Mouse (Mus musculus) forebrain, embryonic 13.5 days (tissue): ENCODE results near the gene Prkar1b. TPM values are rescaled to one million over a fixed set of nuclear protein-coding genes. Genes with fewer than 3 reads are reported as not detected.

Experiments
- ATAC-seq: fragments of 200-750 bp; cut with Nextera tagmentation; 2 replicates; pipeline ENCODE4 v1.8.0; 2017
- H3K27ac ChIP-seq: fragments of 300-500 bp; sonication (generic); 2 replicates; pipeline ENCODE4 v1.5.1; 2015; ENCODE audit warnings: inconsistent platforms, mild to moderate bottlenecking, moderate library complexity
- H3K27me3 ChIP-seq: fragments of 300-500 bp; sonication (generic); 2 replicates; pipeline ENCODE4 v1.6.1; 2015; ENCODE audit warnings: mild to moderate bottlenecking, inconsistent platforms
- H3K36me3 ChIP-seq: fragments of 300-500 bp; sonication (generic); 2 replicates; pipeline ENCODE4 v1.6.1; 2015; ENCODE audit warnings: mild to moderate bottlenecking, inconsistent platforms; ENCODE audit not compliant: poor library complexity, severe bottlenecking
- H3K4me1 ChIP-seq: fragments of 300-500 bp; sonication (generic); 2 replicates; pipeline ENCODE4 v1.6.1; 2015; ENCODE audit warnings: inconsistent platforms
- H3K4me2 ChIP-seq: fragments of 300-500 bp; sonication (generic); 2 replicates; pipeline ENCODE4 v1.6.1; 2015; ENCODE audit warnings: inconsistent platforms, mild to moderate bottlenecking, moderate library complexity
- H3K4me3 ChIP-seq: fragments of 300-500 bp; sonication (generic); 2 replicates; pipeline ENCODE4 v1.5.1; 2015; ENCODE audit warnings: mild to moderate bottlenecking, inconsistent platforms
- H3K9ac ChIP-seq: fragments of 300-500 bp; sonication (generic); 2 replicates; pipeline ENCODE4 v1.6.1; 2015; ENCODE audit warnings: mild to moderate bottlenecking, inconsistent platforms
- H3K9me3 ChIP-seq: fragments of 300-500 bp; sonication (generic); replicated peaks from 2 replicates; pipeline ENCODE4 v1.6.1; 2016; ENCODE audit warnings: inconsistent platforms
- WGBS: fragments of 180-500 bp; shearing (Covaris S2); methylation state at CpG from one replicate; pipeline ENCODE4 v1.1.7; 2015; 5-methylcytosine and 5-hydroxymethylcytosine counted together
- polyA plus RNA-seq: library from polyadenylated mRNA; unstranded; fragments of >200 nt; fragmentation: Nextera tagmentation; extraction: Ambion mirVana; gene quantifications from 2 replicates; pipeline ENCODE4 v1.2.1, GENCODE M21; 2015

Prkar1b gene
- polyA plus RNA-seq, 1 experiment from 2014 or later = 63.4 TPM

DNA sequence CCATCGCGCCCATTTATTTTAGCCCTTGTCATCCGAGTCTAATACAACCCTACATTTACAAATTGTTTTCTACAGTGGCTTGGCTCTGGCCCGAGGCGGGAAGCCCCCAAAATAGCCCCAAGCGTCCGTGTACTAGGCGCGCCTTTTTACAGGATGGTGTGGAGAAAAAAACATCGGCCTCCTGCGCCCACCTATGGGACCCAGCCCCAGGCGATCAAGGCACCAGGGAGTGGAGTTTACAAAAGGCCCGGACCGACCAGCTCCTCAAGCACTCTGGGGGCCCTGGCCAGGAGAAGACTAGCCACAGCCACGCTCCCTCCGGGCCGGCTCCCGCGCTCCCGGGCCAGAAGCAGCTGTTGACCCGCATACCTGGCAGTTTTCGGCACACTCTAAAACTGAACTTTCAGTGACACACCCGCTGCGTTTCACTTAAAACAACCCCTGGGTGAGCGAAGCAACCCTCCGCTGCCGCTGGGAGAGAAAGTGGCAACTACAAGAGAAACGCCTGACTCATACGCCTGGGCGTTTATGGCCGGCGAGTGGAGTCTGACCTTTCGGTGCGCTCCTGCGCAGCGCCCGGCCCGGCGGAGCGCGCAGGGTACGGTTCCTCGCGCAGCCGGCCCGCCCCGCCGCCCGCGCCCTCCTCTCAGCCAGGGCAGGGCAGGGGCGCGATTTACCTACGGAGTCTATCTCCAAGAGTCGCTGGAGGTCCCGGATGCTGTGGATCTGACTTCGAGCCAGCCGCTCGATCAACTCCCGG, 157.0 kb downstream of the Prkar1b start:
- Histone ChIP-seq H3K4me2 (peak overlapping the region; percentile 97), H3K27me3 (peaks cover 68% of the 10 kb centered on the region), H3K9ac (peak overlapping the region; percentile 81), H3K4me3 (peak overlapping the region; percentile 70), H3K9me3 (no peaks in the 10 kb centered on the region), H3K27ac (no peak overlapping the region), H3K4me1 (peaks cover 72% of the 10 kb centered on the region), H3K36me3 (no peaks in the 10 kb centered on the region)
- no peak for ATAC-seq
- 1% methylated on average over 59 of the region's 59 CpGs for WGBS

DNA sequence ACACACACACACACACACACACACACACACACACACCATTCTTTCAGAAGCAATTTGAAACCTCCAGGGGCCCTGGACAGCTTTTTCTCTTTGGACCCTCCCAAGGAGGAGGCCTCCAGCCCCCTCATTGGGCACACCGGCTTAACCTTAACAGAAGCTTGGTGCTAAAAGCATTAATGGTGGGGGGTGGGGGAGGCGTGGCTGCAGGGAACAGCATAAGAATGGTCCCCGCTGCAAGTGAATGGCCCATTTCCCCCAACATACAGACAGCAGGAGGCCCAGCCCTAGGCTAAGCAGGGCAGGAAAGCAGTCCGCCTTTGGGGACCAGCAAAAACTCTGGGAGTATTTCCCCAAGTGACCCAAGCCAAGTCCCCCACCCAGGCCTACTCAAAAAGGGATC, 158.1 kb downstream of the Prkar1b start:
- H3K4me3 ChIP-seq = no peak overlapping the region
- no peak for ATAC-seq
- 10% methylated on average over 4 of the region's 4 CpGs for WGBS

DNA sequence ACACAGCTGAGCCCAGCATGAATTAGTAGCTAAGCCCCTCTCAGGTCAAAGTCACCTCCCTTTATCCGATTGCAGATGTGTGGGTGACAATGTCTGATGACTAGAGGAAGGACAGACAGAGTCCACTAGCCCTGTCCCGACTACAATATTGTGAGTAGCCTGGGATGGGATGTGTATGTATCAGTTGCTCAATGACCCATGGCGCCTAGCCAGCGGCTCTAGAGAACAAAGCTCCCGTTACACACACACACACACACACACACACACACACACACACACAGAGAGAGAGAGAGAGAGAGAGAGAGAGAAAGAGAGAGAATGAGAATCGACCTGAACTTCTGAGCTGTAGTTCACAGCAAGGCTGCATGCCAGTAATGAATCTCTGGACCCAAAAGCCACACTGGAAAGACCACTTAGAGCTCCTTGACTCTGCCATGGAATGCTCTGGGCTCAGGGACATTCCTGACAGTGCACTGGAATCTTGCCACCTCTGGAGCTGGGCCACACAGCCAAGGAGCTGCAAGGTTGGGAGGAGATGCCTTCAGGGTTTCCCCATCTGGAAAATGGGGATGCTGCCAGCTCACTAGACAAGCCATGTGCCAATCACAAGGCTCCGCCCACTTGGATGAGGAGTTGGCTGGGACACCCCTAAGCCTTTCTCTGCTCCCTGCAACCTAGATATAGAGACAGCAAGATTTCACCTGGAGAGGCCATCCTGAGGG, 159.0 kb downstream of the Prkar1b start:
- WGBS = 63% methylated on average over 7 of the region's 7 CpGs
- Histone ChIP-seq H3K27ac (no peak overlapping the region), H3K4me3 (no peak overlapping the region), H3K4me1 (peaks cover 54% of the 10 kb centered on the region), H3K9ac (no peak overlapping the region), H3K9me3 (no peaks in the 10 kb centered on the region), H3K4me2 (no peak overlapping the region), H3K36me3 (0 out of 2 replicates have a peak, but pooled peaks cover 7% of the 10 kb centered on the region), H3K27me3 (peaks cover 49% of the 10 kb centered on the region)
- ATAC-seq = no peak

More for the DNA sequence above, 158.1 kb downstream of the Prkar1b start:
- Histone ChIP-seq H3K36me3 (0 out of 2 replicates have a peak, but pooled peaks cover 7% of the 10 kb centered on the region), H3K9ac (no peak overlapping the region), H3K4me2 (no peak overlapping the region), H3K9me3 (no peaks in the 10 kb centered on the region), H3K4me1 (peaks cover 63% of the 10 kb centered on the region), H3K27me3 (peaks cover 58% of the 10 kb centered on the region), H3K27ac (no peak overlapping the region)

DNA sequence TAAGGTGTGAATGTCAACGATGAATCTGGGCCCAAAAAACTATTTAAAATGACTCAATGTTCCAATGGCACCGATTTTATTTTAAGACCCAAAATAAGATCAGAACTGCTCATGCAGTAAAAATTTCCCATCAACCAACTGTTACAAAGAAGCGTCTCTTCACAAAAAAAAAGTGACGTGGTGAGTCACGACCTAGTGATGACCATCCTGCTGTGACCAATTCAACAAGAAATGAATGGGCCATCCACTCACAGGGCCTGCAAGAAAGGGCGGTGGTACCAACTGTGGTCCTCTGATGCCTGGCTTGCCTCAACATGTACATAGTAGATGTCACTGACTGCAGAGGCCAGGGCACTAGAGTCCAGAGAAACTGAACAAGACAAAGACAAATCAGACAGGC, 160.2 kb downstream of the Prkar1b start:
- Histone ChIP-seq H3K4me2 (no peak overlapping the region), H3K36me3 (peaks cover 18% of the 10 kb centered on the region; the same call in 1 of the 2 replicates), H3K27me3 (peaks cover 49% of the 10 kb centered on the region), H3K9ac (no peak overlapping the region), H3K4me1 (peaks cover 49% of the 10 kb centered on the region), H3K27ac (no peak overlapping the region), H3K9me3 (no peaks in the 10 kb centered on the region), H3K4me3 (no peak overlapping the region)
- no peak for ATAC-seq
- 56% methylated on average over 6 of the region's 6 CpGs for WGBS

DNA sequence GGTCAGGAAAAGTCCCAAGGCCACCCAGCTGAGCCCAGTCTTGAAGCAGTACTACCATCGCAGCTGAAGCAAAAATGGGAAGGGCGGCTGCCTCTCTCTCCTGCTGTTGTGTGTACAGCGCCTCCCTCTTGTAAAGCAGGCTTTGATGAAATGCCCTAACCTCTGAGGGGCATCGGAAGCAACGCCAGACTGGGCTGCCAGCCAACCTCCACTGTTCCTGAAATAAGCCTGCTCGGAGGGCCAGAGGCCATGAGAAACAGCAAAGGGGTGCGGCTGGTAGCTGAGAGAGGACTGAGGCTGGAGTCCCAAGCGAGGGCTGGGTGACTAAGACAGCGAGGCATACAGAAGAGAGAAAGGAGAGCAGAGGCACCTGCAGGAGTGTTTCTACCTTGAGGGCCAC, 161.0 kb downstream of the Prkar1b start:
- H3K9me3 ChIP-seq = no peaks in the 10 kb centered on the region
- no peak overlapping the region for H3K27ac ChIP-seq
- 29% methylated on average over 9 of the region's 9 CpGs for WGBS
- no peak overlapping the region for H3K4me3 ChIP-seq
- peak overlapping the region; percentile 16; the same call in 1 of the 2 replicates for H3K9ac ChIP-seq
- peaks cover 26% of the 10 kb centered on the region; the same call in 1 of the 2 replicates for H3K36me3 ChIP-seq
- peak; percentile 31; the same call in 1 of the 2 replicates for ATAC-seq
- no peak overlapping the region for H3K4me2 ChIP-seq
- peaks cover 41% of the 10 kb centered on the region for H3K4me1 ChIP-seq
- peaks cover 43% of the 10 kb centered on the region for H3K27me3 ChIP-seq

DNA sequence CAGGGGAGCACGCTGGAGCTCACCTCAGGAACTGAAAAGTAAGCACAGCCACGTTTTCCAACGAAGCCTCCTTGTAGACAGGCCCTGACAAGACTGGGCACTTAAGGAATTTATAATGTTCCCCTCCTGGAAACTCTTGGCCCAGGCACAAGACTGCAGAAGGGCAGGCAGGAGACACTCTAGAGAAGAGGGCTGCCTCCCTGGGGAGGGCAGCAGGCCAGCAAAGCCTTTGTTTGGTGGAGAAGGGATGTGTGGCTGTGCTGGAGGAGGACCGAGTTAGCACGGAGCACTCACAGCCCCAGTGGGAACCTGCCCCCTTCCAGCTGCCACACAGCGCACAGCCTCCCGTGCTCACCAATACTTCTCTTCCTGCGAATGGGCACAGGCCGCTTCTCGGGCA, 161.8 kb downstream of the Prkar1b start:
- Histone ChIP-seq H3K9ac (peak overlapping the region; percentile 16; the same call in 1 of the 2 replicates), H3K4me3 (no peak overlapping the region), H3K27ac (no peak overlapping the region), H3K36me3 (peaks cover 28% of the 10 kb centered on the region; the same call in 1 of the 2 replicates), H3K9me3 (no peaks in the 10 kb centered on the region), H3K27me3 (peaks cover 35% of the 10 kb centered on the region), H3K4me1 (peaks cover 34% of the 10 kb centered on the region), H3K4me2 (no peak overlapping the region)
- 74% methylated on average over 10 of the region's 10 CpGs for WGBS
- ATAC-seq = no peak

DNA sequence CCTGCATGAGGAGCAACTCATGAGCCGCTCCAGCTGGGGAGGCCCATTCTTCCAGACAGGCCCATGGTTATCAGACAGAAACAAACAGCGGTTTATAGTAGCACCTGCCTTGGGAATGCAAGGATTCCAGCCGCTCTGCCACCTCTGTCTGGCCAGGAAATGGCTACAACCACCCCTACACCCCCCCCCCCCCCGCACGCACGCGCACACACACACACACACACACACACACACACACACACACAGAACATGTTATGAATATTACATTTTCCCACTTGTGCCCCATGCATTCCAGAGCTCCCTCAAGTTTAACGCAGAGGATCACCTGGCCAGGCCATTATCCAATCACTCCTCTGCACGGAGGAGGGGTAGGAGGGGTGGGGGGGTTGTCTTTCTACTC, 167.9 kb downstream of the Prkar1b start:
- Histone ChIP-seq H3K36me3 (peaks cover 26% of the 10 kb centered on the region; the same call in 1 of the 2 replicates), H3K27me3 (no peaks in the 10 kb centered on the region), H3K4me2 (no peak overlapping the region), H3K4me3 (no peak overlapping the region), H3K9me3 (no peaks in the 10 kb centered on the region), H3K4me1 (no peaks in the 10 kb centered on the region), H3K27ac (no peak overlapping the region), H3K9ac (no peak overlapping the region)
- 88% methylated on average over 5 of the region's 9 CpGs for WGBS
- no peak for ATAC-seq

DNA sequence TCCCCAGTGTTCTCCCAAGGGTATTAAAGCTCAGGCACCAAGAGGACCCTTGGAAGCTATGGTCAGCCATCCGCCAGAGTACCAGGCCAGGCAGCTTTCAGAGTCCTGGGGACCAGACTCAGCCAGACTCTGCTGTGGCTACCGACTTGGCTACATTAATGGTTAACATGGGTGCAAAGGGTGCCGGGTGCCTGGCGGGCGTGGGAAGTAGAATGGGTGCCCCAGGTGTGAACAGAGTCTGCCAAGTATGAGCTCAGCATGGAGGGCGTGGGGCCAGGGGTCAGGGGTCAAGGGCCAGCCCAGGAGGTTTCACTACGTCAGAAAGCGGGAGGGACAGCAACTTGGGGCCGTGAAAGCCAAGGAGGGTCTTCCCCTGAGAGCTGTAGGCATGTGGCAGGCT, 169.2 kb downstream of the Prkar1b start:
- no peak overlapping the region for H3K4me3 ChIP-seq
- no peaks in the 10 kb centered on the region for H3K9me3 ChIP-seq
- H3K27me3 ChIP-seq = no peaks in the 10 kb centered on the region
- H3K4me2 ChIP-seq = no peak overlapping the region
- no peak overlapping the region for H3K27ac ChIP-seq
- H3K9ac ChIP-seq = no peak overlapping the region
- no peaks in the 10 kb centered on the region for H3K4me1 ChIP-seq
- ATAC-seq = no peak
- peaks cover 24% of the 10 kb centered on the region; the same call in 1 of the 2 replicates for H3K36me3 ChIP-seq
- WGBS = 89% methylated on average over 9 of the region's 9 CpGs

DNA sequence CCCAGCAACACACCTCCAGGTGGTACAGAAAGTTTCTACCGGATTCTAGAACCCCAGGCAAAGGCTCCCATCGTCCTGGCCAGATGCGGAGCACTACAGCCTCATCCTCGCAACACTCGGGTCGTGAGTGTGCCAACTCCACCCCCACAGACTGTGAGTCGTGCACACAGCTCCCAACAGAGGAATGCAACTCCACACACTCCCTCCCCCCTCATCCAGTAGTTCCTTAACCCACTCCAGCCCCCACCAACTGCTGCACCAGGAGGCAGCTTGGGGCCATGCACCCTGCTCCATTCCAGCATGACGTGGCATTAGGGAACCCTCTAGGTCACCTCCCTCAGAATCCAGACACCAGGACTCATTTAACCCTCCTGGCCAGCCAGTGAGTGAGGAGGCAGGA, 170.0 kb downstream of the Prkar1b start:
- 92% methylated on average over 8 of the region's 8 CpGs for WGBS
- ATAC-seq = no peak
- Histone ChIP-seq H3K9me3 (no peaks in the 10 kb centered on the region), H3K9ac (no peak overlapping the region), H3K27ac (no peak overlapping the region), H3K4me2 (no peak overlapping the region), H3K27me3 (no peaks in the 10 kb centered on the region), H3K4me3 (no peak overlapping the region), H3K4me1 (no peaks in the 10 kb centered on the region), H3K36me3 (peaks cover 17% of the 10 kb centered on the region; the same call in 1 of the 2 replicates)

DNA sequence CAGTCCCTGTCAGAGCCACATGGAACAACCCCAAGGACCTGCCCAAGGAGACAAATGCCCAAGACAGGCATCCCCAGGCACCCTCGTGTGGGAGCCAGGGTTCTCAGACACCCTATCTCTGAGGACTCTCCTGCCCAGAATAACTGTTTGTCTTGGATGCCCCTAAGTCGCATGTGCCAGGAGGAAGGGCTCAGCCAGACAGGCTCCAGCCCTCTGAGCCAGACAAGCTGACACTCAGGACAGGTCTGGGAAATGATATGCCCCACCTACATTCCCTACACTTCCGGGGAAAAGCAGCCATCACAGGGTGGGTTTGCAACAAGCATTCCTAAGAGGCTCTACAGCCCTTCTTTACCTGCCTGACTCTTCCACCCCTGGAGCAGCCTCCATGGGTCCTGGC, 172.0 kb downstream of the Prkar1b start:
- ATAC-seq = no peak
- Histone ChIP-seq H3K9me3 (no peaks in the 10 kb centered on the region), H3K4me2 (no peak overlapping the region), H3K27me3 (no peaks in the 10 kb centered on the region), H3K4me1 (no peaks in the 10 kb centered on the region), H3K36me3 (peaks cover 5% of the 10 kb centered on the region; the same call in 1 of the 2 replicates), H3K4me3 (no peak overlapping the region), H3K27ac (no peak overlapping the region), H3K9ac (no peak overlapping the region)
- WGBS = 76% methylated on average over 3 of the region's 3 CpGs

DNA sequence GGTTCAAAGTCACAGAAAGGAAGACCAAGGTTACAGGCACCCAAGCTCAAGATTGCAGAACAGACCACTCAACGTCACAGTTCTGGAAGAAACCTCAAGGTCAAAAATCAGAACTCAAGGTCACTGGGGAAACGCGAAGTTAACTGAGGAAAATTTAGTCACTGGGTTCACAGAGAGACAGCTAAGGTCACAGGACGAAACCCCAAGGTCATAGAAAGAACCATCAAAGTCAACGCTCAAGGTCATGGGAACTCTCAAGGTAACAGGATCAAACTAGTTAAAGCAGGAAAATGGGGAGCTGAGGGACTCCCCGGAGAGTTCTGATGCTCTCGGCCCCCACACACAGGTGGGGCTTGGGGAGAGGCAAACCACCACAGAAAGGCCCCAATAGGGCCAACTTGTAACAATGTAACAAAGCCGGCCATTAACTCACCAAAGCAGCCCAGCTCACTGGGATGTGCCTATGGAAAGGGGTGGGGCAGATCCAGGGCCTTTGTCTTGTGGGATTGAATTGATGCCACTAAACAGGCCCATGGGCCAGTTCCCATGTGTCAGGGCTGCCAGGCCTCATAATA, 174.8 kb downstream of the Prkar1b start:
- H3K4me3 ChIP-seq = no peak overlapping the region
- H3K9me3 ChIP-seq = no peaks in the 10 kb centered on the region
- whole genome bisulfite sequencing = 91% methylated on average over 8 of the region's 8 CpGs
- no peak overlapping the region for H3K27ac ChIP-seq
- peaks cover 5% of the 10 kb centered on the region; the same call in 1 of the 2 replicates for H3K36me3 ChIP-seq
- no peak for ATAC-seq
- no peak overlapping the region for H3K4me2 ChIP-seq
- peaks cover 6% of the 10 kb centered on the region for H3K4me1 ChIP-seq
- no peak overlapping the region for H3K9ac ChIP-seq
- no peaks in the 10 kb centered on the region for H3K27me3 ChIP-seq

DNA sequence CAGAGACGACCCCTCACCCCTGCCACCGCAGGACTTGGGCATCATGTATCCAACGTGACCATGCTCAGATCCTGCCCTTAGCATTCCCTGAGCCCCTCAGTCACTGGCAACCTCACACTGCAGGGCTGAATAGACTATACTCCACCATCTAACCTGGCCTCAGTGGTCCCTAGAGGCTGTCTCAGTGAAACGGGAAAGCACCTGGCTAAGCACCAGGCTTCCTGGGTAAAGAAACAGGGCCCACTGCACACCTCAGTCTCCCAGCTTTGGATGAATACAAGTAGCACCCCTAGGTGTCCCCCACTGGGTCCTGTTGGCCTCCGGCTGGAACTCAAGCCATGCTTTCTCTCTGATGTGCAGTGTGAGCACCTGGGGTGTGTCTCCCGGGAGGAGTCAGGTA, 176.3 kb downstream of the Prkar1b start:
- ATAC-seq = no peak
- Histone ChIP-seq H3K36me3 (peaks cover 1% of the 10 kb centered on the region; the same call in 1 of the 2 replicates), H3K27ac (no peak overlapping the region), H3K9me3 (no peaks in the 10 kb centered on the region), H3K4me1 (peaks cover 12% of the 10 kb centered on the region), H3K9ac (no peak overlapping the region), H3K27me3 (no peaks in the 10 kb centered on the region), H3K4me2 (no peak overlapping the region), H3K4me3 (no peak overlapping the region)
- WGBS = 86% methylated on average over 6 of the region's 6 CpGs
